Mouse (Mus musculus) neutrophil, adult 83 days (primary cell): ENCODE measurements around the gene Slfn9. TPM values are rescaled to one million over a fixed set of nuclear protein-coding genes. Genes with fewer than 3 reads are reported as not detected.

Experiments
- total RNA-seq, 2 experiments: library from RNA; stranded (reverse); gene quantifications; one replicate each; pipeline ENCODE4 v1.2.4; 2023

Slfn9 gene
- 10 to 100 TPM; 10.2 to 13.0 TPM for total RNA-seq

DNA sequence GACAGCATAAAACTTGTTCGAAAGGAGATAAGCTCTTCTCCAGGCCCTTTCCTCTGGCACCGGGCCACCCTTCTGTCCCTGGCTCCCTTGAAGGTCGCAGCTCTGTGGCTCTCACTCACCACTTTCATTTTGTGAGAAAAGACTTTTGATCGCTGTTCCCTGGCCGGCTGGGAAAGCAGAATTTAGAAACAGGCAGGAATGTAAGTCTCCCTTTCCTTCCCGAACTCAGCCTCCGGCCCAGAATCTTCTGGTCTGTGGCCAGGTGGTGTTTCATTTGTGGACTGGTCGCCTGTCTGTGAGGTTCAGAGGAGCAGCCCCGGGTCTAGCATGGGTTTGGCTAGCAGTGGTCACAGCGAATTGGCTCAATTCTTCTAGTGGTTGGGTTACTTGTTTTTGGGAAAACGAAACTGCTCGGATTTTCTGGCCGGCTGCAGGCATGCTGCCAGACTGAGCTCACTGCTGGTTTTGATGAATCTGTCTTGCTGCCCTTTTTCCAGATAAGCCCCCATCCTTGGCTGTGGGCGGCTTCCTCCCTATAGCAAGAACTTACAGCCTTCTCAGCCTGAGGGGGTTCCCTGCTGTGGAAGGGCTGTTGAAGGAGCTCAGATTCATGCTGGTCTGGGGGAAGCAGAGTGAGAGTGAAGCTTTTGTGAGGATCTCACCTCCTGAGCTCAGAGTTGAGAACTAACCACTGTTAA, at the start of gene Slfn9:
Gene Slfn9 (minus strand): TSS at position 362 of the 698 bp plus-strand sequence.

DNA sequence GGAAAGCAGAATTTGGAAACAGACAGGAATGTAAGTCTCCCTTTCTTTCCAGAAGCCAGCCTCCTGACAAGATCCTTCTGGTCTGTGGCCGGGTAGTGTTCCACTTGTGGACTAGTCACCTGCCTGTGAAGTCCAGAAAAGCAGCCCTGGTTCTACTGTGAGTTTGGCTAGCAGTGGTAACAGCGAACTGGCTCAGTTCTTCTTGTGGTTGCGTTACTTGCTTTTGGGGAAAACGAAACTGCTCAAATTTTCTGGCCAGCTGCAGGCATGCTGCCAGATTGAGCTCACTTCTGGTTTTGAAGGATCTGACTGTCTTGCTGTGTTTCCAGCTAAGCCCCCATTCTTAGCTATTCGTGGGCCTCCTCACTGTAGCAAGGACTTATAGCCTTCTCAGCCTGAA, 29.0 kb upstream of the Slfn9 start, which contains the start of gene Slfn8:
Gene Slfn8 (minus strand): TSS at position 190 of the 400 bp plus-strand sequence.

DNA sequence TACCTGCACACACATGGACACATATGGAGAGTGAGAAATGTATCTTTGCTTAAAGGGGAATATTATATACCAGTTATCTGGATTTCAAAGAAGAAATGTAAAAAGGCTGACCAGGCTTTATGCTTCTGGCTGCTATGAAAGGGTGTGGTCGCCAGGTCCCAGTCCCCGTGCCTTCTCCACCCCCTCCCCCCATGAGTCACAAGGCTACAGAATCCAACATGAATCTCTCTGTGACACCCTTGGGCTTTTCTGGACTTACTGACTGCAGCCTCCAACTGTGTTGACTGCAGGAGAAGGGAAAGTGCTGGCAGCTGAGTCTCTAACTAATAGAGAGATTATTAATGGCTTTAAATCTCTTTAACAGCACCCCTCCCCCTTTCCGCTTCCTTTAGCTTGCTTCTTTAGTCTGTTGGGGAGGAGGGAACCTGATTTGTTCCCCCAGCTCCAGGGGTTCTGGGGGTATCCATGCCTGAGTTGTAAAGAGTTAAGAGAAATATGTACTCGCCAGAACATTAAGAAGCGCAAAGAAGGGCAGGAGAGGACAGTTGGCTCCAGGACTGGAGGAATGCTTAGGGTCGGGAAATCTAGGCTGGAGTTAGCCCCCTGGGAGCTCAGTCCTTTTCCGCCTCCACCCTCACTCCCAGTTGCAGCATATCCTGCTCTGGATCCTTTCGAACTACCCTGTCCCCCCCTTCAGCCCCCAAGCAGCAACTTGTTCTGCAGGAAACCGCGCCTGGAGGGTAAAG, 40.7 kb downstream of the Slfn9 start, which contains the start of gene Slfn5:
Gene Slfn5 (plus strand): TSS at position 614 of the 746 bp plus-strand sequence.

Other genes with a start within 250 kb of the Slfn9 start
- under 1 TPM; 0.22 to 0.50 TPM for gene Cct6b, start 227.5 kb downstream of the Slfn9 start, total RNA-seq
- 10 to 100 TPM; 23.5 to 24.3 TPM for gene Zfp830, start 227.5 kb downstream of the Slfn9 start, total RNA-seq
- 10 to 100 TPM; 20.9 to 24.6 TPM for gene Lig3, start 210.7 kb downstream of the Slfn9 start, total RNA-seq
- 10 to 100 TPM; 59.5 to 67.4 TPM for gene Rffl, start 120.6 kb downstream of the Slfn9 start, total RNA-seq
- gene Rad51d, start 101.2 kb downstream of the Slfn9 start, total RNA-seq: 10 to 100 TPM; 14.3 to 14.4 TPM
- gene Fndc8, start 99.7 kb downstream of the Slfn9 start, total RNA-seq: not detected
- 1 to 10 TPM; 8.2 to 9.6 TPM for gene Nle1, start 83.4 kb downstream of the Slfn9 start, total RNA-seq
- gene Unc45b, start 81.3 kb downstream of the Slfn9 start, total RNA-seq: not detected
- 10 to 100 TPM; 21.3 to 30.5 TPM for gene Slfn5, start 40.5 kb downstream of the Slfn9 start, total RNA-seq
- 10 to 100 TPM; 12.5 to 16.4 TPM for gene Slfn8, start 29.0 kb upstream of the Slfn9 start, total RNA-seq
- 100 to 1,000 TPM; 303 to 331 TPM for gene Slfn2, start 73.3 kb upstream of the Slfn9 start, total RNA-seq
- gene Slfn1, start 125.0 kb upstream of the Slfn9 start, total RNA-seq: 100 to 1,000 TPM in 1 of 2 experiments, 10 to 100 TPM in 1; 98.4 to 112 TPM
- gene Slfn4, start 183.4 kb upstream of the Slfn9 start, total RNA-seq: 100 to 1,000 TPM; 326 to 418 TPM
- gene Slfn3, start 199.5 kb upstream of the Slfn9 start, total RNA-seq: 10 to 100 TPM; 43.7 to 50.4 TPM